Mouse (Mus musculus): ENCODE data around the gene P4ha2. TPM values are rescaled to one million over a fixed set of nuclear protein-coding genes. Genes with fewer than 3 reads are reported as not detected.

Gene P4ha2
- polyA plus RNA-seq, 1 experiment from 2014 or later, result 4.6 TPM

DNA sequence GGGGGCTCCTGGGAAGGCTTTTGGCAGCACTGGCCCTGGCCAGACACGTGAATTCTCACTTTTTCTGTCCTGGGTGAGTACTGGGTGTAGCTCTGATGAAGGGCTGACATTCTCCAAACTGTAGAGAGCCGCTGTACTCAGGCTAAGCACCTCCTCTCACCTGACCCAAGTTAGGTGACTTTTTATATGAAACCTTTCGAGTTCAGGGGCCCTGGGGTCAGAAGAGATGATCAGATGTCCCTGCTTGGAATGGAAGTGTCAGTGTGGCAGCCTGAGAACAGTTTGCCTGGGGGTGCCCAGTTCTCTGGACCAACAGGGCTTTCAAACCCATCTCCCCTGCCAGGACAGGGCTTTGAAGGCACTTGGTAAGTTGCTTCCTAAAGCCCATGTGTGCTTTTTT, 8.2 kb downstream of the P4ha2 start:
- H3K27ac ChIP-seq (replicated peaks), result no peak overlapping the region
- no peak overlapping the region for H3K4me3 ChIP-seq (replicated peaks)
- H3K9me3 ChIP-seq (replicated peaks), result no peaks in the 10 kb centered on the region
- H3K4me1 ChIP-seq (replicated peaks), result peaks cover 12% of the 10 kb centered on the region
- H3K27me3 ChIP-seq, result peaks cover 5% of the 10 kb centered on the region
- no peak overlapping the region for H3K9ac ChIP-seq
- WGBS (ENCODE audit: insufficient replicate concordance), result 41% methylated on average over 3 of the region's 3 CpGs
- no peak for ATAC-seq (ENCODE audit: insufficient read depth)
- no peak overlapping the region for H3K4me2 ChIP-seq
- no peaks in the 10 kb centered on the region for H3K36me3 ChIP-seq (replicated peaks)

DNA sequence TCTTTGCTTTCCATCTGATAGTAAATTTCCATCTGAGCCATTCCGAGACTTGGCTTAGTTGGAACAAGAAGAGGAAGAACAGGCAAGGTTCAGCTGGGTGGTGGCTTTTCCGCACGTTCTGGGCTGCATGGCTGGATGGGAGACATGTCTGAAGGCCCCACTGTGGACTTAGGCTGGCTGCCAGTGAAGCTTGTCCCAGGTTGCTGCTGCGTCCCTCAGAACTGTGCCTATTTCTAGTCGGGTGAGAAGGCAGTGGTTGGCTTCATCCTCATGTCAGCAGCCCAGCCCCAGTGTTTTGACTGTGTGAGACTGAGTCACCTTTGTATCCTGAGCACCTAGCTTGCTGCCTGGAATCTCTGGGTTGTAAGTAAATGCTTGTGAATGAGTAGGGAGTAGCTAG, 9.0 kb downstream of the P4ha2 start:
- Histone ChIP-seq H3K9ac (no peak overlapping the region), H3K27ac (replicated peaks) (no peak overlapping the region), H3K4me1 (replicated peaks) (peaks cover 17% of the 10 kb centered on the region), H3K36me3 (replicated peaks) (no peaks in the 10 kb centered on the region), H3K27me3 (no peaks in the 10 kb centered on the region; the same call in none of the 2 replicates), H3K4me2 (no peak overlapping the region), H3K9me3 (replicated peaks) (no peaks in the 10 kb centered on the region), H3K4me3 (replicated peaks) (no peak overlapping the region)
- 57% methylated on average over 5 of the region's 5 CpGs for WGBS (ENCODE audit: insufficient replicate concordance)
- ATAC-seq (ENCODE audit: insufficient read depth), result no peak

DNA sequence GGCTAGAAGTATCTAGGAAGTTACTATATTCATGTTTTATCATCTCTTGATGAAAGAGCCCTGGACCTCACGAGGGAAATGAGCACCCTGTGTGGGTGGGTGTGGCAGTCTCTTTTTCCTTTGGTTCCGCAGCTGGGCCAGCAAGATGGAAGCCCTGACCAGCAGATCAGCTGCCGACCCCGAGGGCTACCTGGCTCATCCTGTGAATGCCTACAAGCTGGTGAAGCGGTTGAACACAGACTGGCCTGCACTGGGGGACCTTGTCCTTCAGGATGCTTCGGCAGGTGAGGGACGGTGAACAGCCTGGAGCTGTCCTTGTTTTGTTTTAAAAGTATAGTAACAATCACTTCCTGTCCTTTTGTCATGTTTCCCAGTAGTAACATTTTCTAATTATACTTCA, 11.4 kb downstream of the P4ha2 start:
- WGBS (ENCODE audit: insufficient replicate concordance), result 68% methylated on average over 7 of the region's 7 CpGs
- Histone ChIP-seq H3K36me3 (replicated peaks) (no peaks in the 10 kb centered on the region), H3K9me3 (replicated peaks) (no peaks in the 10 kb centered on the region), H3K4me1 (replicated peaks) (peaks cover 17% of the 10 kb centered on the region), H3K27ac (replicated peaks) (no peak overlapping the region), H3K9ac (no peak overlapping the region), H3K4me2 (no peak overlapping the region), H3K4me3 (replicated peaks) (no peak overlapping the region), H3K27me3 (no peaks in the 10 kb centered on the region; the same call in none of the 2 replicates)
- no peak for ATAC-seq (ENCODE audit: insufficient read depth)

DNA sequence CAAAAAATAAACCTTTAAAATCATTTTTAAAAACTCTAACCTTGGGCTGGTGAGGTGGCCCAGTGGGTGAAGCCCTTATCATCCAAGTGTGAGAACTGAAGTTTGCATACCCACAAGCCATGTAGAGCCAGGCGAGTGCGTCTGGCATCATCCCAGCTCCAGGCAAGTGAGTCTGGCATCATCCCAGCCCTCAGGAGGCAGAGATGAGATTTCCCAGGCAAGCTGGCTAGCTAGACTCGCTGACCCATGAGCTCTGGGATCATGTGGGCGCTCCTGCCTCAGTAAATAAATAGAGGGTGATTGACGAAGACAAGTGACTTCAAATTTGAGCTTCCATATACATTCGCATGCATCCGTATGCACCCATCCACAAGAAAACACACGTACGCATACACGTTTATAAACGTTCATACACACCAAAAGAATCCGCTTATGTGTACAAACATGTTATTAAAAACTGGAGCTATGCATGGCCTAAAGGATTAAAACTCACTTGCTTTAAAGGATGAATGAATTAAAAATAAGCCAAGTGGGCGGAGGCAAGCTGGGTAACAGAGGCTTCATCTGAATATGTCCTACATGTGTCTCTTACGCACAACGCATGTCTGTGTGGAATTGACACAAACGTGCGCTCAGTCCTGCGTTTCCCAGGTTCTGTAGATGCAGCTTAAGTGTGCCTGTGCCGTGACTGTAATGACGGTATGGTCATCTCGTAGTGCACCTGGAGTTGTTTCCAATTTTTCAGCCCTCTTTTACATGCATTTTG, 12.3 kb downstream of the P4ha2 start:
- Histone ChIP-seq H3K27me3 (no peaks in the 10 kb centered on the region; the same call in none of the 2 replicates), H3K9me3 (replicated peaks) (no peaks in the 10 kb centered on the region), H3K4me2 (peak overlapping the region; percentile 44; the same call in 1 of the 2 replicates), H3K4me3 (replicated peaks) (no peak overlapping the region), H3K27ac (replicated peaks) (no peak overlapping the region), H3K36me3 (replicated peaks) (no peaks in the 10 kb centered on the region), H3K4me1 (replicated peaks) (peaks cover 17% of the 10 kb centered on the region), H3K9ac (no peak overlapping the region)
- 74% methylated on average over 21 of the region's 21 CpGs for WGBS (ENCODE audit: insufficient replicate concordance)
- no peak for ATAC-seq (ENCODE audit: insufficient read depth)

DNA sequence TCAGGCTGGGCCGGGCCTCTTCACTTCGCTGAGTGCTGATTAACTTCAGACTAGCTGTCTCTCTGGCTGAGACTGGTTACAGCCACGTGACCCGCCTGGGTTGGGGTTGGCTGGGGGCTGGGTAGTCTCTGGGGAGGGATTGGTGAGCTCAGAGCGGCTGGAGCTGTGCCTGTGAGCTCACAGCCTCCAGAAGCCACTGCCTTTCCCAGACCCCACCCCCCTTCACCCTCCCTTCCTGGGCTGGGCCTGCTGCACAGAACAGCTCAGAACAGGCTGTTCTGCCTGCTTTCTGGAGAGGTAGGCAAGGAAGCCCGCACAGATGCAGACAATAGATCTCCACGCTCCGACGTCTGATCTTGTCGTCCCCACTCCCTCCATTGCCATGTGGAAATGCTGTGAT, 13.0 kb downstream of the P4ha2 start:
- Histone ChIP-seq H3K27me3 (no peaks in the 10 kb centered on the region; the same call in 1 of the 2 replicates), H3K36me3 (replicated peaks) (no peaks in the 10 kb centered on the region), H3K4me1 (replicated peaks) (peaks cover 17% of the 10 kb centered on the region), H3K9ac (no peak overlapping the region), H3K4me3 (replicated peaks) (no peak overlapping the region), H3K27ac (replicated peaks) (no peak overlapping the region), H3K9me3 (replicated peaks) (no peaks in the 10 kb centered on the region), H3K4me2 (peak overlapping the region; percentile 44)
- peak; percentile 92 for ATAC-seq (ENCODE audit: insufficient read depth)
- WGBS (ENCODE audit: insufficient replicate concordance), result 2% methylated on average over 10 of the region's 10 CpGs

DNA sequence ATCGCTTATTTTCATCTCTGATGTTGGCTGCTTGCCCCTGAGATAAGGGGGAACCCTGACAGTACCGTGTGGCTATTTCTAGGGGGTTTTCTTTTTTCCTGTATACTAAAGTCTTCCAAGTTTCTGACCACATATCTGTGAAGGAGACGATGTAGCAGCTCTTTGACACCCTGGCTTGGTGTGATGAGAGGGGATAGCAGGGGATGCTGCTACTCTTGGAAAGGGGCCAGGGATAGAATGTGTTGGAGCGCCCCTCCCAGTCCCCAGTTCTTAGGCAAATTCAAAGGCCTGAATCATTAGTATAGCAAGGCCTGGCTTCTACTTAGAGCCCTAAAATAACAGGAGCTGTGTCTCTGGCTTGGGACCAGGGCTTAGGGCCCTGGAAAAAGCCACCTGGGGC, 13.5 kb downstream of the P4ha2 start:
- Histone ChIP-seq H3K9ac (no peak overlapping the region), H3K4me3 (replicated peaks) (no peak overlapping the region), H3K9me3 (replicated peaks) (no peaks in the 10 kb centered on the region), H3K4me2 (peak overlapping the region; percentile 44), H3K4me1 (replicated peaks) (peaks cover 17% of the 10 kb centered on the region), H3K36me3 (replicated peaks) (no peaks in the 10 kb centered on the region), H3K27ac (replicated peaks) (no peak overlapping the region), H3K27me3 (no peaks in the 10 kb centered on the region; the same call in 1 of the 2 replicates)
- no peak for ATAC-seq (ENCODE audit: insufficient read depth)
- WGBS (ENCODE audit: insufficient replicate concordance), result 25% methylated on average over 4 of the region's 4 CpGs

DNA sequence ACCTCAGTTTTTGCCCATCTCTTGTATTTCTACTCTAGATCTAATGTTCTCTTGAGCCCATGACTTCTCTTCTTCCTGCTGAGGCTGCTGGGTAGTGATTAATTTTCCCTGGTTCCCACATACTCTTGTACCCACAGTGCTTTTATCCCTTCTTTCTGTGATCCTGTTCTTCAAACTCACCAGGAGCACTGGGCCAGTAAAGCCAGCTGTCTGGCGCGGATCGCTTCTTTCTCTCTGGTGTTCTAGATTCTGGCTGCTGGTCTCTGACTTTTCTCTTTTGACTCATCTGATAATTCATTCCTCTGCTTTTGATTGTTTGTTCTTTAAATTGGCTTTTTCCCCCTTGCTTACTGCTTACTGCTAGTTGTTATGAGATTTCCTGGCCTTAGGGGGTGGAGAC, 14.9 kb downstream of the P4ha2 start:
- H3K4me2 ChIP-seq, result no peak overlapping the region
- H3K4me3 ChIP-seq (replicated peaks), result no peak overlapping the region
- H3K27ac ChIP-seq (replicated peaks), result no peak overlapping the region
- no peaks in the 10 kb centered on the region for H3K9me3 ChIP-seq (replicated peaks)
- 83% methylated on average over 3 of the region's 3 CpGs for WGBS (ENCODE audit: insufficient replicate concordance)
- H3K27me3 ChIP-seq, result no peaks in the 10 kb centered on the region
- no peaks in the 10 kb centered on the region for H3K36me3 ChIP-seq (replicated peaks)
- no peak for ATAC-seq (ENCODE audit: insufficient read depth)
- H3K9ac ChIP-seq, result no peak overlapping the region
- peaks cover 17% of the 10 kb centered on the region for H3K4me1 ChIP-seq (replicated peaks)

DNA sequence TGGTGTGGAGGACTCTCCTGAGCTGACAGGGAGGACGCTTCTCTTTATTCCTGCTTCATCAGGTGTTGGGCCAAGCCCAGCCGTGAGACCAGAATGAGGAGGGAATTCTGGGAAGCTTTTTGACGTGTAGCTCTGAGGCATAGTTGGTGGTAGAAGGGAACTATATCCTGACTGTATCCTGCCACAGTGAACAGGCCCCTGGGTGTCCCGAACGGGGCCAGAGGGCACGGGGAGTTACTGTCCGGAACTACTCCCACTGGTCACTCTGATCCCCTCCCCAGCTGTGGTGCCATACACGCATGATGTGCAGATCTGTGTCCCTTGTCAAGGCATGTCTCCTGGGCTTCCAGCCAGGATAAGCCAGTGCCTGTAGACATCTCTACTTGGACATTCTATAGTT, 15.4 kb downstream of the P4ha2 start:
- Histone ChIP-seq H3K9ac (no peak overlapping the region), H3K36me3 (replicated peaks) (no peaks in the 10 kb centered on the region), H3K9me3 (replicated peaks) (no peaks in the 10 kb centered on the region), H3K4me1 (replicated peaks) (peaks cover 17% of the 10 kb centered on the region), H3K4me2 (no peak overlapping the region), H3K27me3 (no peaks in the 10 kb centered on the region), H3K27ac (replicated peaks) (no peak overlapping the region), H3K4me3 (replicated peaks) (no peak overlapping the region)
- WGBS (ENCODE audit: insufficient replicate concordance), result 72% methylated on average over 8 of the region's 8 CpGs
- no peak for ATAC-seq (ENCODE audit: insufficient read depth)

DNA sequence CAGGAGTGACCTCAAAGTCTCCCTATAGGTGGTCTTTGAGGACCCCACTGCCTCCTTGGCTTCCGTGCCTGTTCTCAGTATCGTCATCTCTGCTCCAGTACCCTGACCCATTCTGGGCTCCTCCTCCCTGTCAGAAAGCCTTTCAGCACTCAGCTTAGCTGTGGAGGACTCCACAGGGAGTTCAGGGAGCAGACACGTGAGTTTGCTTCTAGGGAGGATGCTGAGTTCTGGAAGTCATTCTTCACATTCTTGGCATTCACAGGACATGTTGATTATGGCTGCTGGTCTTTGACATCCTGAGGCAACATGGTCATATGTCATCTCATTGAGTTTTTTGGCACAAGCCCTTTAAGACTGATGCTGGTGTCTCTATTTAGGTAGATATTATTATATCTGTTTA, 16.0 kb downstream of the P4ha2 start:
- Histone ChIP-seq H3K9me3 (replicated peaks) (no peaks in the 10 kb centered on the region), H3K36me3 (replicated peaks) (no peaks in the 10 kb centered on the region), H3K4me2 (no peak overlapping the region), H3K27me3 (no peaks in the 10 kb centered on the region), H3K4me3 (replicated peaks) (no peak overlapping the region), H3K27ac (replicated peaks) (no peak overlapping the region), H3K9ac (no peak overlapping the region), H3K4me1 (replicated peaks) (peaks cover 17% of the 10 kb centered on the region)
- WGBS (ENCODE audit: insufficient replicate concordance), result 59% methylated on average over 3 of the region's 3 CpGs
- ATAC-seq (ENCODE audit: insufficient read depth), result no peak

DNA sequence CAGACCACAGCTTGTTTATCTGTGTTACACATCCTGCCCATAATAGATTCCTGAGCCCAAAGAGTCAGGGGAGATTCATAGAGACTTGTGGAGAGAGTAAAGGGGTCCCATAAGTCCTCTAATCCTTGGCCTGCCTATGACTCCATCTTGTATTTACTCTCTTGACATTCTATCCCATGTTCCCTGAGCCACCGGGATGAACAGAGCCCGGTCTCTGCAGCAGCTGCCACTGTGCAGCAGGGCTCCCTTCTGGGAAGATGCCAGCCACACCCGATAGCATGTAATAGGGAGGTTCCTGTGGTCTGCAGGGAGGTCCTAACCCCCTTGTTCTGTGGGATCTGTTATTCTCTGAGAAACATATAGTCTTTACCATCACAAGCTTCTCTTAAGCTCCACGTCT, 16.5 kb downstream of the P4ha2 start:
- H3K27me3 ChIP-seq, result no peaks in the 10 kb centered on the region
- H3K9ac ChIP-seq, result no peak overlapping the region
- H3K4me2 ChIP-seq, result no peak overlapping the region
- no peak for ATAC-seq (ENCODE audit: insufficient read depth)
- H3K4me3 ChIP-seq (replicated peaks), result no peak overlapping the region
- H3K4me1 ChIP-seq (replicated peaks), result peaks cover 17% of the 10 kb centered on the region
- H3K36me3 ChIP-seq (replicated peaks), result no peaks in the 10 kb centered on the region
- H3K9me3 ChIP-seq (replicated peaks), result no peaks in the 10 kb centered on the region
- WGBS (ENCODE audit: insufficient replicate concordance), result 58% methylated on average over 4 of the region's 4 CpGs
- H3K27ac ChIP-seq (replicated peaks), result no peak overlapping the region

DNA sequence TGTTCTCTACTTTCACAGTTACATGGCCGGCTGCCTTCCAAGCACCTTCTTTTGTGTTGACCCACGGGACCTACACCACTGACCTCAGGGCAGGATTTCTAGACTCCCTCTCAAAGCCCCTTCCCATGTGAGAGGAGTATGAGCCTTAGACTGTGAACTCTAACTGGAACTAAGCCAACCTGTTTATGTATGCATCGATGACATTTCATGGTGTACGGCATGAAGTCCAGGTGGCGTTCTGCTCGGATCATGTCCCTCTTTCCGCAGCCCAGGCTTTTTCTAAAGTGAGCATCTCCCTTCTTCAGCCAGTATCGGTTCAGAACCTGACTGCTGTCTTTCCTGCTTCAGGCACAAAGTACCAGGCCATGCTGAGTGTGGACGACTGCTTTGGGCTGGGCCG, 17.2 kb downstream of the P4ha2 start:
- WGBS (ENCODE audit: insufficient replicate concordance), result 75% methylated on average over 10 of the region's 10 CpGs
- ATAC-seq (ENCODE audit: insufficient read depth), result no peak
- H3K27me3 ChIP-seq, result no peaks in the 10 kb centered on the region
- H3K36me3 ChIP-seq (replicated peaks), result no peaks in the 10 kb centered on the region
- no peak overlapping the region for H3K4me2 ChIP-seq
- peaks cover 15% of the 10 kb centered on the region for H3K4me1 ChIP-seq (replicated peaks)
- H3K27ac ChIP-seq (replicated peaks), result no peak overlapping the region
- no peak overlapping the region for H3K4me3 ChIP-seq (replicated peaks)
- H3K9ac ChIP-seq, result no peak overlapping the region
- no peaks in the 10 kb centered on the region for H3K9me3 ChIP-seq (replicated peaks)

DNA sequence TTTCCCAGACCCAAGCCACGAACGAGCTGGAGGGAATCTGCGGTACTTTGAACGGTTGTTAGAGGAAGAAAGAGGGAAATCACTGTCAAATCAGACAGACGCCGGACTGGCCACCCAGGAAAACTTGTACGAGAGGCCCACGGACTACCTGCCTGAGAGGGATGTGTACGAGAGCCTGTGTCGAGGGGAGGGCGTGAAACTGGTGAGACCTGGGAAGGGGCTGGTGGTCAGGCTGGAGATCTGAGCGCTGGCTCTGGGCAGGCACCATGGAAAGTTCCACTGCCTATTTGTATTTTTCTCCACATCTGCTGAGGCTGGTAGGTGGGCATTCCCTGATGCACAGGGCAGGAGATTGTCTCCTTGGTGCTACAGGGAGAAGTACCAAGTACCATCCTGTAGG, 19.2 kb downstream of the P4ha2 start:
- H3K4me1 ChIP-seq (replicated peaks), result no peaks in the 10 kb centered on the region
- H3K9me3 ChIP-seq (replicated peaks), result no peaks in the 10 kb centered on the region
- WGBS (ENCODE audit: insufficient replicate concordance), result 67% methylated on average over 12 of the region's 12 CpGs
- no peak for ATAC-seq (ENCODE audit: insufficient read depth)
- no peaks in the 10 kb centered on the region for H3K27me3 ChIP-seq
- H3K4me3 ChIP-seq (replicated peaks), result no peak overlapping the region
- H3K27ac ChIP-seq (replicated peaks), result no peak overlapping the region
- no peak overlapping the region for H3K4me2 ChIP-seq
- H3K36me3 ChIP-seq (replicated peaks), result no peaks in the 10 kb centered on the region
- H3K9ac ChIP-seq, result no peak overlapping the region

Measured in liver, embryonic 15.5 days (tissue).